Mouse (Mus musculus) intestine, embryonic 14.5 days (tissue): Measurements from ENCODE around the gene Pip5k1b. TPM values are rescaled to one million over a fixed set of nuclear protein-coding genes. Genes with fewer than 3 reads are reported as not detected.

Experiments
- ATAC-seq: fragments of 200-750 bp; cut with Nextera tagmentation; replicated peaks from 2 replicates; pipeline ENCODE4 v1.8.0; 2017; ENCODE audit warnings: low read depth, moderate number of reproducible peaks, moderate TSS enrichment, moderate library complexity; ENCODE audit not compliant: low FRiP score, low TSS enrichment
- DNase-seq: peaks from one replicate; pipeline ENCODE4 v3.0.0-alpha.2; 2018; ENCODE audit warnings: low spot score
- H3K27ac ChIP-seq: fragments of 300-500 bp; sonication (generic); 2 replicates; pipeline ENCODE4 v1.5.1; 2014; ENCODE audit warnings: low read depth, mild to moderate bottlenecking, control low read depth
- H3K27me3 ChIP-seq: fragments of 300-500 bp; sonication (generic); replicated peaks from 2 replicates; pipeline ENCODE4 v1.6.1; 2014; ENCODE audit warnings: low read length, control low read depth; ENCODE audit not compliant: control insufficient read depth, insufficient read depth
- H3K36me3 ChIP-seq: fragments of 300-500 bp; sonication (generic); 2 replicates; pipeline ENCODE4 v1.6.1; 2014; ENCODE audit warnings: low read length, control low read depth; ENCODE audit not compliant: control insufficient read depth, insufficient read depth
- H3K4me1 ChIP-seq: fragments of 300-500 bp; sonication (generic); replicated peaks from 2 replicates; pipeline ENCODE4 v1.6.1; 2014; ENCODE audit warnings: low read length, control low read depth, mixed read lengths; ENCODE audit not compliant: control insufficient read depth, insufficient read depth
- H3K4me2 ChIP-seq: fragments of 300-500 bp; sonication (generic); 2 replicates; pipeline ENCODE4 v1.6.1; 2014; ENCODE audit warnings: low read length
- H3K4me3 ChIP-seq: fragments of 300-500 bp; sonication (generic); 2 replicates; pipeline ENCODE4 v1.5.1; 2014; ENCODE audit warnings: low read depth, low read length, control low read depth, mixed read lengths
- H3K9ac ChIP-seq: fragments of 300-500 bp; sonication (generic); 2 replicates; pipeline ENCODE4 v1.6.1; 2014; ENCODE audit warnings: mild to moderate bottlenecking, low read length
- H3K9me3 ChIP-seq: fragments of 300-500 bp; sonication (generic); 2 replicates; pipeline ENCODE4 v1.6.1; 2016; ENCODE audit warnings: low read length, control low read depth; ENCODE audit not compliant: control insufficient read depth
- WGBS: fragments of 180-500 bp; shearing (Covaris S2); extraction: QIAGEN DNeasy Blood & Tissue Kit; methylation state at CpG from one replicate; pipeline ENCODE4 v1.1.7; 2014; 5-methylcytosine and 5-hydroxymethylcytosine counted together
- polyA plus RNA-seq: library from polyadenylated mRNA; unstranded; fragments of >200 nt; fragmentation: Nextera tagmentation; extraction: Ambion mirVana; gene quantifications from 2 replicates; pipeline ENCODE4 v1.2.1, GENCODE M21; 2014

The Pip5k1b gene
- polyA plus RNA-seq, 1 experiment from 2014 or later: 12.4 TPM

- no peak for DNase-seq
- Histone ChIP-seq H3K4me2 (no peak overlapping the region), H3K9ac (no peak overlapping the region), H3K4me3 (no peak overlapping the region), H3K27ac (no peak overlapping the region), H3K9me3 (no peaks in the 10 kb centered on the region), H3K27me3 (no peaks in the 10 kb centered on the region), H3K36me3 (no peaks in the 10 kb centered on the region), H3K4me1 (no peaks in the 10 kb centered on the region)
- no peak for ATAC-seq
- WGBS: 93% methylated on average over 4 of the region's 4 CpGs
Measured at GRCm38 (mm10) chr19:24315234-24315633, 240.4 kb downstream of the Pip5k1b start.

DNA sequence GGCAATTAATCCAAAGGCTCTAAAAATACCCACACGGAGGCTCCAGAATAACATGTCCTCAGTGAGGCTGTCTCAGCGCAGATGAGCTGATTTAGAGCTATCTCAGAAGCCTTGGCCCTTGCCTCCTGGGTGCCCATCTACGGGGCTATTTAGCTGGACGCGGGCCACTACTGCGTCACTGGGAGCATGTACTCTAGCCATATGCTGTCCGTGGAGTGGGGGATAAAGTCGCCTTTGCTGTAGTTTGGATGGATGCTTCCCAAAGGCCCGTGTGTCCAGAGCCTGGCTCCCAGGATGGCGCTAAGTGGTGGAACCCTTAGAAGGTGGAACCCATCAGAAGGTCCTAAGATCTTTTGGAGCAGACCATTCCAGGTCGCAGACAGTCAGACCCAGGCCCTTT, 241.0 kb downstream of the Pip5k1b start:
- no peak for ATAC-seq
- no peak for DNase-seq
- no peak overlapping the region for H3K27ac ChIP-seq
- WGBS: 92% methylated on average over 11 of the region's 11 CpGs
- no peak overlapping the region for H3K4me2 ChIP-seq
- no peaks in the 10 kb centered on the region for H3K4me1 ChIP-seq
- H3K27me3 ChIP-seq: no peaks in the 10 kb centered on the region
- no peaks in the 10 kb centered on the region for H3K9me3 ChIP-seq
- no peak overlapping the region for H3K9ac ChIP-seq
- H3K36me3 ChIP-seq: no peaks in the 10 kb centered on the region
- H3K4me3 ChIP-seq: no peak overlapping the region

DNA sequence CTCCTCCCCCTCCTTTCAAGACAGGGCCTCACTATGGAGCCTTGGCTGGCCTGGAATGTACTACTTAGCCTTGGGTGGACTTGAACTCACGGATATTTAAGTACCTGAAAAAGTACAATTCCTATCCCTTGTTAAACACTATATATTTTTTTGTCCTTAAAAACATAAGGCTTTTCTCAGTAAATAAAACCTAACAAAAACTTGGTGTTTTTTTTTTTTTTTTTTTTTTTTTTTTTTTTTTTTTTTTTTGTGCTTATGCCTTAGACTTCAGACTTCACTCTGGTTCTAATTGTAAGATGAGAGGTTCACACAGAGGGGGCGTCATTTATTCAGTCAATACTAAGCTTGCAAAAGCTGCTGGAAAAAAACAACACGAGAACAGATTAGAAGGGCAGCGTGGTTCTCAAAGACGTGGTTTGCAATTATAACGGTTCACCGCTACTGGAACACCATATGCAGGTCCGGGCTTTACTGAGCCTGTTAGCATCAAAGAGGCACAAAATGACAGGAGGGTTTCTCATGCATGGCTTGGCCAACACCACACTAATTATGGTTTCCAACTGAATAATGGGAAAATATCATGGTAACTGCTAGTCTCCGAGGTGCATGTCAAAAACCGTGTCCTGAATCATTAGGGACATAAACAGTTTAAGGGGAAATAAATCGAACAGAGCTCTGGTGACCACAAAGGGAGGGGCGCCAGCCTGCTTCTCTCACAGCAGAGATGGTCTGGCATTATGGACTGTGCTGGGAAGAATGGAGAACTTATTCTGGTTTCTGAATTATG, 242.9 kb downstream of the Pip5k1b start:
- ATAC-seq: no peak
- H3K27me3 ChIP-seq: no peaks in the 10 kb centered on the region
- H3K9me3 ChIP-seq: no peaks in the 10 kb centered on the region
- no peak overlapping the region for H3K4me3 ChIP-seq
- WGBS: 77% methylated on average over 12 of the region's 12 CpGs
- no peak overlapping the region for H3K9ac ChIP-seq
- H3K4me1 ChIP-seq: 0 out of 2 replicates have a peak, but pooled peaks cover 7% of the 10 kb centered on the region
- DNase-seq: no peak
- H3K4me2 ChIP-seq: no peak overlapping the region
- H3K36me3 ChIP-seq: no peaks in the 10 kb centered on the region
- no peak overlapping the region for H3K27ac ChIP-seq

DNA sequence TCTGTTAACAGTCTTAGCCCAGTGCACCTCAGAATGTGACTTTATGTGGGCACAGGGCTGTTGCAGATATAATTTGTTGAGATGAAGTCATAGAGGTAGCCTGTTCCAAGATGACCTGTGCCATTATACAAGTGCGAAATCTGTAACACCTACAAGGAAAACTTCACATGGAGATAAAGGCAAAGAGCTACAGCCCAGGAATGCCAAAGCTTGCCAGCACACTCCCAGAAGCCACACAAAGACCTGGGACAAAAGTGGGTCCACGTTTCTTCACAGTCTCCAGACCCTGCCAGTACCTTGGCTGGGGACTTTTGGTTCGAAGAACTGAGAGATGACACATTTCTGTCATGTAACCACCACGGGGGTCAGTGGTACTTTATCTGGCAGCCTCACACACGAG, 243.6 kb downstream of the Pip5k1b start:
- DNase-seq: no peak
- Histone ChIP-seq H3K9ac (no peak overlapping the region), H3K4me2 (no peak overlapping the region), H3K9me3 (no peaks in the 10 kb centered on the region), H3K4me1 (0 out of 2 replicates have a peak, but pooled peaks cover 9% of the 10 kb centered on the region), H3K27me3 (no peaks in the 10 kb centered on the region), H3K4me3 (no peak overlapping the region), H3K36me3 (no peaks in the 10 kb centered on the region), H3K27ac (no peak overlapping the region)
- ATAC-seq: no peak
- WGBS: 79% methylated on average over 5 of the region's 5 CpGs

- no peaks in the 10 kb centered on the region for H3K36me3 ChIP-seq
- DNase-seq (no peak), ATAC-seq (no peak)
- H3K9ac ChIP-seq: no peak overlapping the region
- no peak overlapping the region for H3K4me2 ChIP-seq
- H3K4me3 ChIP-seq: no peak overlapping the region
- H3K27me3 ChIP-seq: no peaks in the 10 kb centered on the region
- whole genome bisulfite sequencing: 13% methylated on average over 5 of the region's 5 CpGs
- H3K9me3 ChIP-seq: no peaks in the 10 kb centered on the region
- H3K27ac ChIP-seq: no peak overlapping the region
- H3K4me1 ChIP-seq: 0 out of 2 replicates have a peak, but pooled peaks cover 9% of the 10 kb centered on the region
Measured at GRCm38 (mm10) chr19:24308305-24308705, 247.4 kb downstream of the Pip5k1b start.

GRCm38 (mm10) chr19:24307271-24308221, 248.1 kb downstream of the Pip5k1b start:
- no peaks in the 10 kb centered on the region for H3K9me3 ChIP-seq
- no peaks in the 10 kb centered on the region for H3K36me3 ChIP-seq
- ATAC-seq: no peak
- H3K9ac ChIP-seq: no peak overlapping the region
- WGBS: 65% methylated on average over 13 of the region's 13 CpGs
- DNase-seq: no peak
- H3K4me2 ChIP-seq: no peak overlapping the region
- no peak overlapping the region for H3K27ac ChIP-seq
- H3K27me3 ChIP-seq: no peaks in the 10 kb centered on the region
- no peak overlapping the region for H3K4me3 ChIP-seq
- 0 out of 2 replicates have a peak, but pooled peaks cover 9% of the 10 kb centered on the region for H3K4me1 ChIP-seq

- Histone ChIP-seq H3K4me3 (no peak overlapping the region), H3K9ac (no peak overlapping the region), H3K4me1 (0 out of 2 replicates have a peak, but pooled peaks cover 9% of the 10 kb centered on the region), H3K9me3 (no peaks in the 10 kb centered on the region), H3K36me3 (no peaks in the 10 kb centered on the region), H3K4me2 (no peak overlapping the region), H3K27me3 (no peaks in the 10 kb centered on the region), H3K27ac (no peak overlapping the region)
- 91% methylated on average over 5 of the region's 5 CpGs for WGBS
- no peak for ATAC-seq
- no peak for DNase-seq
Measured at GRCm38 (mm10) chr19:24306351-24306750, 249.3 kb downstream of the Pip5k1b start.

GRCm38 (mm10) chr19:24302198-24302597, 253.5 kb downstream of the Pip5k1b start:
- H3K9me3 ChIP-seq: no peaks in the 10 kb centered on the region
- 59% methylated on average over 10 of the region's 10 CpGs for WGBS
- no peak overlapping the region for H3K9ac ChIP-seq

More at GRCm38 (mm10) chr19:24302198-24302597, 253.5 kb downstream of the Pip5k1b start:
- Histone ChIP-seq H3K27ac (no peak overlapping the region), H3K4me2 (no peak overlapping the region), H3K4me1 (no peaks in the 10 kb centered on the region), H3K4me3 (no peak overlapping the region), H3K36me3 (no peaks in the 10 kb centered on the region), H3K27me3 (no peaks in the 10 kb centered on the region)
- DNase-seq (no peak), ATAC-seq (no peak)
